Mouse (Mus musculus): ENCODE results near the gene Nhej1. TPM values are rescaled to one million over a fixed set of nuclear protein-coding genes. Genes with fewer than 3 reads are reported as not detected.
A peak's percentile ranks its signal among the peaks of the same experiment; 100 is the strongest.

Nhej1 gene
- polyA plus RNA-seq, 1 experiment from 2014 or later, result 3.5 TPM

- Histone ChIP-seq H3K27me3 (ENCODE audit: insufficient read depth, low read length) (no peaks in the 10 kb centered on the region), H3K9me3 (ENCODE audit: low read length) (no peaks in the 10 kb centered on the region), H3K9ac (replicated peaks) (no peak overlapping the region), H3K4me2 (ENCODE audit: low read depth, low read length) (no peak overlapping the region), H3K4me3 (ENCODE audit: low read depth, low read length) (no peak overlapping the region), H3K27ac (ENCODE audit: low read depth) (no peak overlapping the region), H3K36me3 (replicated peaks; ENCODE audit: insufficient read depth, low read length) (no peaks in the 10 kb centered on the region), H3K4me1 (ENCODE audit: insufficient read depth) (no peaks in the 10 kb centered on the region)
- TF ChIP-seq CTCF (IDR thresholded peaks at IDR 0.05; ENCODE audit: low read depth), result peak; percentile 94
- no peak for TF ChIP-seq EP300 (IDR thresholded peaks at IDR 0.05; ENCODE audit: low read depth)
- DNase-seq (peak; percentile 74), ATAC-seq (no peak)
- 3% methylated on average over 1 of the region's 1 CpGs for WGBS (ENCODE audit: insufficient replicate concordance)
Observed at GRCm38 (mm10) chr1:75000496-75000895, 124.5 kb downstream of the Nhej1 start.

- TF ChIP-seq CTCF (IDR thresholded peaks at IDR 0.05; ENCODE audit: low read depth), result no peak
- no peak for TF ChIP-seq EP300 (IDR thresholded peaks at IDR 0.05; ENCODE audit: low read depth)
- no peak overlapping the region for H3K9ac ChIP-seq (replicated peaks)
- no peak overlapping the region for H3K4me2 ChIP-seq (ENCODE audit: low read depth, low read length)
- no peak overlapping the region for H3K27ac ChIP-seq (ENCODE audit: low read depth)
- no peak overlapping the region for H3K4me3 ChIP-seq (ENCODE audit: low read depth, low read length)
- DNase-seq, result no peak
- no peaks in the 10 kb centered on the region for H3K36me3 ChIP-seq (replicated peaks; ENCODE audit: insufficient read depth, low read length)
- no peak for ATAC-seq
- no peaks in the 10 kb centered on the region for H3K27me3 ChIP-seq (ENCODE audit: insufficient read depth, low read length)
- H3K4me1 ChIP-seq (ENCODE audit: insufficient read depth), result no peaks in the 10 kb centered on the region
- H3K9me3 ChIP-seq (ENCODE audit: low read length), result no peaks in the 10 kb centered on the region
- 48% methylated on average over 5 of the region's 5 CpGs for WGBS (ENCODE audit: insufficient replicate concordance)
Observed at GRCm38 (mm10) chr1:74999173-74999572, 125.8 kb downstream of the Nhej1 start.

- Histone ChIP-seq H3K4me3 (ENCODE audit: low read depth, low read length) (no peak overlapping the region), H3K4me1 (ENCODE audit: insufficient read depth) (no peaks in the 10 kb centered on the region), H3K36me3 (replicated peaks; ENCODE audit: insufficient read depth, low read length) (no peaks in the 10 kb centered on the region), H3K4me2 (ENCODE audit: low read depth, low read length) (no peak overlapping the region), H3K9me3 (ENCODE audit: low read length) (no peaks in the 10 kb centered on the region), H3K9ac (replicated peaks) (no peak overlapping the region), H3K27me3 (ENCODE audit: insufficient read depth, low read length) (no peaks in the 10 kb centered on the region), H3K27ac (ENCODE audit: low read depth) (no peak overlapping the region)
- 54% methylated on average over 2 of the region's 2 CpGs for WGBS (ENCODE audit: insufficient replicate concordance)
- no peak for DNase-seq
- ATAC-seq, result no peak
- no peak for TF ChIP-seq EP300 (IDR thresholded peaks at IDR 0.05; ENCODE audit: low read depth)
- TF ChIP-seq CTCF (IDR thresholded peaks at IDR 0.05; ENCODE audit: low read depth), result no peak
Observed at GRCm38 (mm10) chr1:74997231-74997630, 127.8 kb downstream of the Nhej1 start.

GRCm38 (mm10) chr1:74977001-74977400 is 148.0 kb downstream of the Nhej1 start:
- H3K4me3 ChIP-seq (ENCODE audit: low read depth, low read length), result no peak overlapping the region
- no peaks in the 10 kb centered on the region for H3K9me3 ChIP-seq (ENCODE audit: low read length)
- no peak overlapping the region for H3K27ac ChIP-seq (ENCODE audit: low read depth)
- no peaks in the 10 kb centered on the region for H3K27me3 ChIP-seq (ENCODE audit: insufficient read depth, low read length)
- H3K9ac ChIP-seq (replicated peaks), result no peak overlapping the region
- H3K36me3 ChIP-seq (replicated peaks; ENCODE audit: insufficient read depth, low read length), result no peaks in the 10 kb centered on the region
- no peaks in the 10 kb centered on the region for H3K4me1 ChIP-seq (ENCODE audit: insufficient read depth)
- 78% methylated on average over 8 of the region's 8 CpGs for WGBS (ENCODE audit: insufficient replicate concordance)
- no peak for TF ChIP-seq CTCF (IDR thresholded peaks at IDR 0.05; ENCODE audit: low read depth)
- no peak for TF ChIP-seq EP300 (IDR thresholded peaks at IDR 0.05; ENCODE audit: low read depth)
- ATAC-seq (no peak), DNase-seq (no peak)
- no peak overlapping the region for H3K4me2 ChIP-seq (ENCODE audit: low read depth, low read length)

- WGBS (ENCODE audit: insufficient replicate concordance), result 92% methylated on average over 1 of the region's 1 CpGs
Observed at GRCm38 (mm10) chr1:74975936-74976335, 149.1 kb downstream of the Nhej1 start.

GRCm38 (mm10) chr1:74973590-74973989 is 151.4 kb downstream of the Nhej1 start:
- TF ChIP-seq EP300 (IDR thresholded peaks at IDR 0.05; ENCODE audit: low read depth), result no peak
- TF ChIP-seq CTCF (IDR thresholded peaks at IDR 0.05; ENCODE audit: low read depth), result peak; percentile 36; the same call in 1 of the 2 replicates
- ATAC-seq (no peak), DNase-seq (no peak)
- no peak overlapping the region for H3K27ac ChIP-seq (ENCODE audit: low read depth)
- no peaks in the 10 kb centered on the region for H3K36me3 ChIP-seq (replicated peaks; ENCODE audit: insufficient read depth, low read length)
- H3K27me3 ChIP-seq (ENCODE audit: insufficient read depth, low read length), result no peaks in the 10 kb centered on the region
- no peaks in the 10 kb centered on the region for H3K9me3 ChIP-seq (ENCODE audit: low read length)
- H3K4me1 ChIP-seq (ENCODE audit: insufficient read depth), result peaks cover 12% of the 10 kb centered on the region
- no peak overlapping the region for H3K4me2 ChIP-seq (ENCODE audit: low read depth, low read length)
- no peak overlapping the region for H3K9ac ChIP-seq (replicated peaks)
- 71% methylated on average over 6 of the region's 6 CpGs for WGBS (ENCODE audit: insufficient replicate concordance)
- H3K4me3 ChIP-seq (ENCODE audit: low read depth, low read length), result no peak overlapping the region

More at GRCm38 (mm10) chr1:74975936-74976335, 149.1 kb downstream of the Nhej1 start:
- DNase-seq (no peak), ATAC-seq (no peak)
- H3K27ac ChIP-seq (ENCODE audit: low read depth), result no peak overlapping the region
- H3K9me3 ChIP-seq (ENCODE audit: low read length), result no peaks in the 10 kb centered on the region
- TF ChIP-seq CTCF (IDR thresholded peaks at IDR 0.05; ENCODE audit: low read depth) (no peak), EP300 (IDR thresholded peaks at IDR 0.05; ENCODE audit: low read depth) (no peak)
- no peak overlapping the region for H3K9ac ChIP-seq (replicated peaks)
- H3K36me3 ChIP-seq (replicated peaks; ENCODE audit: insufficient read depth, low read length), result no peaks in the 10 kb centered on the region
- H3K4me1 ChIP-seq (ENCODE audit: insufficient read depth), result no peaks in the 10 kb centered on the region
- H3K4me2 ChIP-seq (ENCODE audit: low read depth, low read length), result no peak overlapping the region
- H3K27me3 ChIP-seq (ENCODE audit: insufficient read depth, low read length), result no peaks in the 10 kb centered on the region
- no peak overlapping the region for H3K4me3 ChIP-seq (ENCODE audit: low read depth, low read length)

Data from liver, postnatal 0 days (tissue).